Mouse (Mus musculus) thymus, adult 2 months (tissue): ENCODE measurements around the gene Abi3. TPM values are rescaled to one million over a fixed set of nuclear protein-coding genes. Genes with fewer than 3 reads are reported as not detected.
"Not testable (repeated sequence)": the region's sequence is repeated elsewhere in the genome, so short reads cannot be mapped to it uniquely, and the experiment has no call there.

Source experiments
- DNase-seq: peaks from one replicate; pipeline ENCODE4 v3.0.0; 2021
- H3K27ac ChIP-seq: fragments of 200-500 bp; 2 replicates; pipeline ENCODE4 v1.5.1; 2012; ENCODE audit warnings: low read length, control low read depth; ENCODE audit not compliant: control insufficient read depth, insufficient read depth
- H3K27me3 ChIP-seq: fragments of 200-500 bp; 2 replicates; pipeline ENCODE4 v1.6.1; 2012; ENCODE audit warnings: mild to moderate bottlenecking, low read length, moderate library complexity, mixed read lengths; ENCODE audit not compliant: control insufficient read depth, insufficient read depth
- H3K36me3 ChIP-seq: fragments of 200-500 bp; 2 replicates; pipeline ENCODE4 v1.6.1; 2012; ENCODE audit warnings: mild to moderate bottlenecking, low read length, moderate library complexity; ENCODE audit not compliant: control insufficient read depth, insufficient read depth
- H3K4me1 ChIP-seq: fragments of 200-500 bp; replicated peaks from 2 replicates; pipeline ENCODE4 v1.6.1; 2012; ENCODE audit warnings: low read length; ENCODE audit not compliant: control insufficient read depth, insufficient read depth
- H3K4me3 ChIP-seq: fragments of 200-500 bp; 2 replicates; pipeline ENCODE4 v1.5.1; 2012; ENCODE audit warnings: mild to moderate bottlenecking, low read length, control low read depth, moderate library complexity; ENCODE audit not compliant: control insufficient read depth, insufficient read depth
- CTCF ChIP-seq: fragments of 200-500 bp; IDR thresholded peaks from 2 replicates; pipeline ENCODE4 v1.5.1; 2012; ENCODE audit warnings: mild to moderate bottlenecking, control low read depth, low read length, moderate library complexity, borderline replicate concordance; ENCODE audit not compliant: control insufficient read depth, poor library complexity, insufficient read depth; ENCODE audit errors: extremely low read depth
- POLR2A ChIP-seq: fragments of 200-500 bp; IDR thresholded peaks from 2 replicates; pipeline ENCODE4 v1.6.1; 2012; ENCODE audit warnings: mild to moderate bottlenecking, low read length, control low read depth, moderate library complexity; ENCODE audit not compliant: control insufficient read depth, poor library complexity, insufficient read depth; ENCODE audit errors: extremely low read depth
- WGBS: fragments of 180-500 bp; shearing (Covaris S2); methylation state at CpG from one replicate; pipeline ENCODE4 v1.1.7; 2018; 5-methylcytosine and 5-hydroxymethylcytosine counted together
- polyA plus RNA-seq: library from polyadenylated mRNA; depleted of rRNA; stranded (reverse); fragments of >200 nt; gene quantifications from 2 replicates; pipeline ENCODE4 v1.2.3, GENCODE M21; 2012; rRNA removed

The Abi3 gene
- polyA plus RNA-seq, result 606 and 690 TPM in 2 replicates

DNA sequence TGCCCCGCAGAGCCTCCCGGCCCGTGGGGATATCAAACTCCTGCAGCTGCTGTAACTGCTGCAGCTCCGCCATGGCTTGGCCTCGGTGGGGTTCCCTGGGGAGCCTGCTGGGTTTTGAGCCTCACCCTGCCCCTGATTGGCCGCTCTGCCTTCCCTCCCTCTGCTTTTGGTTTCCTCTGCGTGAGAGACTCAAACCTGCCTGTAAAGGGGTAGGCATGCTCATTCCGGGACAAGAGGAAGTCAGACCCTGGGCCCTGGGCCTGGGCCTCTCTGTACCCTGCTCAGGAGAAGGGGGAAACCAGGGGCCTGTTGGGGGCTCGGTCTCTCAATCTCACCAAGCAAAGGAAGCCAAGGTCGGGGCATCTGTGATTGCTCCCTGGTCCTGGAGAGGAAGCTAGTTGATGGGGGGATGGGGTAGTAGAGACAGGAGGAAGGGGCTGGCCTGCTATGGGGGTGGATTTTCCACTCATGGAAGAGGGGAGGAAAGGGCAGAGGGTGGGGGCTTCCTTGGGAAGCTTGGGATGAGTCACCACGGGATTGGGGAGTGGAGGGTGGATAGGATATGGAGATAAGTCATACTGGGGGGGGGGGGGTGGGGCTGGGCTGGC lies at the start of gene Abi3:
Gene Abi3 (minus strand): TSS at position 403 of the 608 bp plus-strand sequence.
- under 1% methylated on average over 11 of the region's 11 CpGs for WGBS
- Histone ChIP-seq H3K4me1 (peaks cover 54% of the 10 kb centered on the region), H3K27ac (peak within 1 kb of the TSS; percentile 92), H3K27me3 (no peaks in the 10 kb centered on the region), H3K36me3 (no peaks in the 10 kb centered on the region), H3K4me3 (peak within 1 kb of the TSS; percentile 81)
- peak; percentile 87 for DNase-seq
- TF ChIP-seq POLR2A, result peak; percentile 98
- TF ChIP-seq CTCF, result 0 out of 2 replicates have a peak, but pooled peaks have one; percentile 49

DNA sequence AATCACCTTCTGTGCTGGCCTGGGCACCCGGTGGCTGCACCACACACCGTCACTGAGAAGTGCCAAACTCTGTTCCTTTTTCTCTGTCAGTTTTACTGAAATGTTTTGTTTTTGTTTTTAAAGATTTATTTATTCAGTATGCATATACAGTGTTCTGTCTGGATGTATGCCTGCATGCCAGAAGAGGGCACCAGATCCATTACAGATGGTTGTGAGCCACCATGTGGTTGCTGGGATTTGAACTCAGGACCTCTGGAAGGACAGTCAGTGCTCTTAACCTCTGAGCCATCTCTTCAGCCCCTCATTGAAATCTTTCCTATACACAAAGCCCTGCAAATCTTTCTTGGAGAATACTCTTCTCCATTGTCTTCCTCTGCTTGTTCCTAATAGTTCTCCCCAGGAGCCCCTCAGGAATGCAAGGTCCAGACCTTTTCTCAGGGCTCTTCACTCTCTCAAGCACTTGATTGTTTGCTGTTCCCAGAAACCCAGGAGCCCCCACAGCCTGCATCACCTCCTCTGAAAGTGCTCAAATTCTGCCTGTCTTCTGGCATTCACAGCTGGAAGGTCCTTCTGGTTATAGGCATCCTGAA lies 48.3 kb upstream of the Abi3 start:
- TF ChIP-seq CTCF (no peak), POLR2A (no peak)
- no peak overlapping the region for H3K4me3 ChIP-seq
- H3K27ac ChIP-seq, result no peak overlapping the region
- no peak for DNase-seq
- 67% methylated on average over 2 of the region's 2 CpGs for WGBS
- no peaks in the 10 kb centered on the region for H3K27me3 ChIP-seq
- no peaks in the 10 kb centered on the region for H3K36me3 ChIP-seq
- H3K4me1 ChIP-seq, result no peaks in the 10 kb centered on the region

DNA sequence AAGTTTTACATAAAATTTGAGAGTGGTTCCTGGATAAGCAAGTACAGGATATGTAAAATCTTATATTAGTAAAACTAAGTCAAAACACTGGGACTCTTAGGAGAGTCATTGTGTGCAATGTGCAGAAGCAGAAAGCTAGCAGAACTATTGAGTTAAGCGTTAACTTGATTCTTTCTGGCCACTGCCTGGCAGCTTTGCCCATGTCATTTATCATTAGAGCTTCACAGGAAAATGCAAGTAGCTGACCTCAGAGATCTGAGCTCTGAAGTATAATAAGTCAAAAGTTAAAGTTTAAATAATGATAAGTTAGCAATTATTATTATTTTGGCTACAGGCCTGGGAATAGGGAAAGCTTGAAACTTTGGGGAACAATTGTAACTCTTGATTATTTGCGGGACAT lies 37.6 kb upstream of the Abi3 start:
- not testable (repeated sequence) for H3K27me3 ChIP-seq, H3K4me3 ChIP-seq, H3K27ac ChIP-seq, DNase-seq, H3K4me1 ChIP-seq, H3K36me3 ChIP-seq
- WGBS, result 96% methylated on average over 2 of the region's 2 CpGs

DNA sequence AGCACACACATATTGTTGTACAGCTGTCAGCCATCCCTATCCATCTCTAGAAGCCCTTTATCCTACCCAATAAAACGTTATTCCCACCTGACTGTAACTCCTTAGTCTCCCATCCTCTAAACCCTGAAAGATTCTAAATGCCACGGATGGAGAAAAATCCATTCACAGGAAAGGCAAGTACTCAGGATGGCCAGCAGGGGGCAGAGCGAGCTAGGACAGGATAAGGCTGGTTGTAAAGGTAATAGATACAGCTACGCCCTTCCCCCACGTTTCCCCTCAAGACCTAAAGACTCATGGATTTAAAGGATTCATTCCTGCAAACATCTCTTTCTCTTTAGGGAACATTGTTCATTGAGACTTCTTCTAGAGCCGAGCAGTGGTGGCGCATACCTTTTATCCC lies 34.0 kb upstream of the Abi3 start:
- TF ChIP-seq POLR2A (no peak), CTCF (no peak)
- peaks cover 6% of the 10 kb centered on the region for H3K4me1 ChIP-seq
- DNase-seq, result peak; percentile 53
- no peak overlapping the region for H3K4me3 ChIP-seq
- no peak overlapping the region for H3K27ac ChIP-seq
- H3K27me3 ChIP-seq, result no peaks in the 10 kb centered on the region
- 27% methylated on average over 7 of the region's 7 CpGs for WGBS
- no peaks in the 10 kb centered on the region for H3K36me3 ChIP-seq

DNA sequence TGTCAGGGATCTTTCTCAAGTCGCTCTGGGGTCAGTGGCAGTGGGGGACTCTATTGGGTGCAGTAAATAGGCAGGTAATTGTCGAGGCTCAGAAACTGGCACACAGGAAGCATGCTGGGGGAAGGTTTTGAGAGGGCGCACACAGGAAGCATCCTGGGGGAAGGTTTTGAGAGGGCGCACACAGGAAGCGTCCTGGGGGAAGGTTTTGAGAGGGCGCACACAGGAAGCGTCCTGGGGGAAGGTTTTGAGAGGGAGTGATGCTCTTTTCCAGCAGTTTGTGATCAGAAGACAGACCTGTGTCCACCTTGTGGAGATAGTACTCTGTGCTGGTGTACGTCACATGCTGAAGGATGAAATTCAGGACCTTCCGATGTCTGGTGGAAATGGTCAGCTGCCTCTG lies 33.5 kb upstream of the Abi3 start:
- no peaks in the 10 kb centered on the region for H3K36me3 ChIP-seq
- 53% methylated on average over 9 of the region's 9 CpGs for WGBS
- no peak overlapping the region for H3K4me3 ChIP-seq
- H3K27me3 ChIP-seq, result no peaks in the 10 kb centered on the region
- peaks cover 6% of the 10 kb centered on the region for H3K4me1 ChIP-seq
- DNase-seq, result no peak
- TF ChIP-seq POLR2A, result no peak
- no peak for TF ChIP-seq CTCF
- H3K27ac ChIP-seq, result no peak overlapping the region

DNA sequence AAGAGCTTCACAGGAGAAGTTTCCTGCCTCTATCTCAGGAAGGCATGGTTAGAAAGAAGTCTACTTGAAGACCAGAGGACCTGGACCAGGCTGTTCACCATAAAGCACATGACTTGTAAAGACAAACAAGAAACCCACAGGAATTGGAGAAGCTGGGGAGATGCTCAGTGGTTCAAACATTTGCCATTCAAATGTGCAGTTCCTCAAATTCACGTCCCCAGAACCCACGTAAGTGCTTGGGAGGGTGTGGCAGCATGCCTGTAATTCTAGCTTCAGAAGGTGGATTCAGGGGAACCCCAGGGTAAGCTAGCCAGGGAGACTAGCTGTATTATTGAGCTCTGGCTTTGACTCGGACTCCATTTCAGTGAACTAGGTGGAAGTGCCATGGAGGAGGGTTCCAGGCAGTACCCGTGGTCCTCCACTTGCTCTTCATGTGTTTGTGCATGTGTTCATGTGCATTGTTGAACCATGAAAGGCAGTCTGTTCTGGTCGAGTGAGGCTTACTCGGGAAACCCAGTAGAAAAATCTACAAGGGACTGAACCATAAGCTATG lies 27.7 kb upstream of the Abi3 start:
- Histone ChIP-seq H3K4me3 (no peak overlapping the region), H3K4me1 (no peaks in the 10 kb centered on the region), H3K36me3 (no peaks in the 10 kb centered on the region), H3K27me3 (no peaks in the 10 kb centered on the region), H3K27ac (no peak overlapping the region)
- TF ChIP-seq CTCF, result no peak
- TF ChIP-seq POLR2A, result no peak
- no peak for DNase-seq
- 66% methylated on average over 6 of the region's 6 CpGs for WGBS
